Mouse (Mus musculus): ENCODE data around the gene Esrra.
"Not testable (repeated sequence)": the region's sequence is repeated elsewhere in the genome, so short reads cannot be mapped to it uniquely, and the experiment has no call there.

Gene Esrra

DNA sequence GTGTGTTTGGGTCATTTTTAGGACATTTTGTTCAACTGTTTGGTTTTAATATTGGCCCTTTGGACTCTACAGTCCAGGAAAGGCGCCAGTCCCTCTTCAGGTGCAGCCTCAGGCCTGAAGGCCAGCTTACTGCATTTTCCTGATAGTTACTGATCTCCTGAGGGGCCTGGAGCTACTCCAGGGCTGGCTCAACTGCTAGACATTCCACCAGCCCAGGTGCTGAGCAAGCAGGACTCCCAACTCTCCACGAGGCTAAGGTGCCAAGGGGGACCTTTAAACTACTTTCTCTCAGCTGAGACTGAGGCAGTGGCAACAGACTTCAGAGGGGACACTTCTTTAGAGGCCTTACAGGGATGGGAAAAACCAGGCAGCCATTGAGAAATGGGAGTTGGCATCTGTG is 16.8 kb downstream of the Esrra start:
- no peak for DNase-seq (ENCODE audit: low read depth, low spot score)

DNA sequence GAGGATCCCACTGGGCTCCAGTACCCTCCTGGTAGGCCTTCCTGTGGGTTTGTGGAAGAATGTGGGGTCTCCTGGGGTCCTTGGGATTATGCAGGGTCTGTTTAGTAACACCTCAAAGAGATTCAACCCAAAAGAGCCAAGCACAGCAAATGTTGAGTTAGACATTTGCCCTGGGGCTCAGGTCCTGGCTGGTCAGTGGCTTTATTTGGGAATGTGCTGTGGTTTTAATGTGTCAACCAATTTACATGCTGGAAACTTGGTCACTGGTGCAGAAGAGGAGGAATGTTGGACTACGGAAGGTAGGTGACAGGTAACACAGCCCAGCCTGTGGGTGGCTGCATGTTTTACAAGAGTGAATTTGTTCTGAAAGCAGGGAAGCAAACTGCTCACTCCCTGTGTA is 18.6 kb downstream of the Esrra start:
- DNase-seq (ENCODE audit: low read depth, low spot score): no peak

DNA sequence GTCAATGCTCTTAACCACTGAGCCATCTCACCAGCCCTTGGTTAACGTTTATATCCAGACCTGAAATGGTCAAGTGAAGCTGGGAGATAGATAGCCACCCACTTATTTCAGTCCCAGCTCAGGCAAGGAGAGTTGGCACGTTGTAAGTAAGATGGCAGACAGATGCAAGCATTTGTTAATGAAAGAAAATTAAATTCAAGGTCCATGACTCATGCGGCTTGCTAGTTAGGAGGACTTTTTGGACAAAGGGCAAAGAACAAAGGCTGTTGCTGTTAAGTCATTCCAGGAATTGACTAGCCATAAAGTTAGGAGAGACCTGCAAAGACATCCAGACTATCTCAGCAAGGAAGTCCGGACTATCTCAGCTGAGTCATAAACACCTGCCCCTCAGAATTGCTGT is 22.0 kb downstream of the Esrra start:
- DNase-seq (ENCODE audit: low read depth, low spot score): no peak

DNA sequence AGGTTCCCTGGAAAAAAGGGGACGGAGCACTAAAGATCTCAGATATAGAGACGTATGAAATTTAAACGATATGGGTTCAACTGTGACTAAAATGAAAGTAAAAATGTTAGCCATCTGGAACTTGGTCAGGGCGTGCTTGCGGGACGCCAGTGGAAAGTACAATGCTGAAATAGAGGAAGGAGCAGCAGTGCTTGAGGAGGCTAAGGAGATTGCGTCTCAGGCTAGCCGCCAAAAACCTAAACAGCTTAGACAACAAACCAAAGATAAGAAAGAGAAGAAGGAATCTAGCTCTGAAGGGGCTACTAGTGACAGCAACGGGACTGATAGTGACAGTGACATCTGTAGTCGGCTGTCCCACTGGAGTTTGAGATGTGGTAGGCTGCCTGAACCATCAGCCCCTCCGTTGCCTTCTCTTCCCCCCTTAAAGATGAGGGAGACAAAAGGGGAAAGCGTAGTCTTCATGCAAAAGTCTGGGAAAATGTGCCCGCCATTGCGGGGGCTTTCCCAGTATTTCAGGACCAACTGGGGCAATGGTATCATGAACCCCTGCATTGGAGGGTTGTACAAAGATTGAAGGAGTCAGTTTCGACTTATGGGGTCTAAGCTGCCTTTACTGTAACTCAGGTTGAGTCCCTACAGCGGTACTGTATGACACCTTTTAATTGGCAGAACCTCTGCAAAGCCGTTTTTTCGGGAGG is 25.9 kb downstream of the Esrra start:
- DNase-seq (ENCODE audit: low read depth, low spot score): not testable (repeated sequence)

DNA sequence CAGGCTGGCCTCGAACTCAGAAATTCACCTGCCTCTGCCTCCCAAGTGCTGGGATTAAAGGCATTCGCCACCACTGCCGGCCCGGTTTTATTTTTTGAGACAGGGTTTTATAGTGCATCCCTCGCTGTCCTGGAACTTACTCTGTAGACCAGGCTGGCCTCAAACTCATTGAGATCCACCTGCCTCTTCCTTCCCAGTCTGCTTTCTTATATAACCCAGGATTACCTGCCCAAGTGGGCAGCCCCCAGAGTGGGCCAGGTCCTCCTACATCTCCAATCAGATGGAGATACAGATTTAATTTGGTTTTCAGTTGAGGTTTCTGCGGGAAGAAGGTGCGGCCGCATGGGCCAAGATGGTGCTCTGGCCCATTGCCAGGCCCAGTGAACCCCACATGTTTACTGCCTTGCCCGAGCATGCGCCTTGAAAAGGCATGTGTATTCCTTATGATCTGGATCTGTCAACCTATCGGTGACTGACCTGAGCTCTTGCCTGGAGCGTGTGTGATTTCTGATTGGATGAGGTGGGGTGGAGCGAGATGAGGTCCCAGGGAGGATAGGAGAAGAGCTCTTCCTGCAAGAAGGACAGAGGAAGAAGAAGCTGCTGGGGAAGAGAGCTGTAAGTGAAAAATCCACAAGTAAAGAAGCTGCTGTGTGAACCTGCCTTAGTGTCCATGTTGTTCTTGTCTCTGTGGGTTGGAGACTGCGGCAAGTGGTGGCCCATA is 27.7 kb downstream of the Esrra start:
- DNase-seq (ENCODE audit: low read depth, low spot score): no peak

DNA sequence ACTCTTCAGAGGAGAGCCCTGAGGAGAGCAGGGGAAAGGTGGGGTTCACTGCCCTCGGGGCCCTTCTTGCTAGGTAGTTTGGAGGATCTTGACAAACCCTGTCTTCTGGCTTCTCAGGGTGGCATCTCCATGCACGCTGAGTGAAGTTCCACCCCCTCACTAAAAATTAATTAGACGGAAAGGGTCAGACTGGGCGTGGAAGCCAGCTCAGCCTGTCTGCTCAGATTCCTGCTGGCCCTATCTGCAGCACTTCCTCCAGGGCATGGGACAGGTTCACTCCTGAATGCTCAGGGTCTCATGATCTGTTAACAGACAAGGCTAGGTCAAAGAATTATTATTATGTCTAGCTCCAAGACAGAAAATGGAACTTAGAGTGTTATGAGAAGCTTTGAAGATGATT is 29.1 kb downstream of the Esrra start:
- no peak for DNase-seq (ENCODE audit: low read depth, low spot score)

DNA sequence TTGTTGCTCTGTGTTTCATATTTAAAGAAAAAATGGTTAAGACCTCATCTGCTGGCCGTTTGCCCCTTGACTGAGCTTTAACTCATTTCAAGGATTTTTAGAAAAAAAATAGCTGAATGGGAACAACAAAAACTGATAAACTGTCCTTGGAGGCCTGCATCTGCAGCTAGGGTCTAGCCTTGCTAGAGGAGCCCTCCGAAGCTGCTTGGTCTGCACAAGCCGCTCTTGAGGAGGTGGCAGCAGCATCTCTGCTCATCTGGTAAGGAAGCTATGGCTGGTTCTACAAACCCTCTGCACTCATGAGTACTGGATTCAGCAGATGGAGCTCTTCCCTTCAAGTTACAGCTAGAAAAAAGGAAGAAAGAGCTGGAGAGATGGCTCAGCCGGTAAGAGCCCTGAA is 43.6 kb downstream of the Esrra start:
- no peak for DNase-seq (ENCODE audit: low read depth, low spot score)

DNA sequence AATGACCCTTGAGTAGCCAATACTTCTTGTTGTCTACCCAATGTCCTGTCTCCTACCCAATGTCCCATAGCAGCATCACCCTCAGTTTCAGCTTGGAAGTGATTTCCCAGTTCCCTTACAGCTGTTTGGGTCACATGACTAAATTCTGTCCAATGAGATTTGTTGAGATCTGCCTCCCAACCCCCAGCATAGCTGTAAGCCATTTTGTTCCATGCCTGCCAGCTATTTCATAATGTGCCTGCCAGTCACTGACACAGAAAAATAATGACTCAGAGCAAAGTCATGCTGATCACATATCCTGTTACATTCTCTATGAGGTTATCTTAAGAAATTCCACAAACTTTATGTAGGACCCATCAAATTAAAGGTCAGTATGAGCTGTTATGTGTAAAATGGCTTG is 44.8 kb downstream of the Esrra start:
- no peak for DNase-seq (ENCODE audit: low read depth, low spot score)

DNA sequence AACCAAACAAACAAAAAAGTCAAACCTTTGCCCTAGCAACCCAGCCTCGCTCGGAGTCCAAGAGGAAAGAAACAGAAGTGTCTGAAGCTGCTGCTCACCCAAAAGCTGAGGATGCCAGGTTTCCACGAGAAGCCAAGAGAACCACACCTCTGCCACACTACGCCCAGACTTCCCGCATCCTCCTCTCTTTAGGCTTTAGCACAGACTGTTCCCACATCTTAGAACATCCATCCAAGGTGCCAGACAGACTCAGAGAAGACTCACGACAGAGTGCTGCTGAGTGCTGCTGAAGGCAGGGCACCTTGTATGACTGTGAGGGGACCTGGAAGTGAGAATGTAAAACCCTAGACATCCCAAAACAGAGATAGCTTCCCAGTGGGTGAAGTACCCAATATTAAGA is 45.8 kb downstream of the Esrra start:
- DNase-seq (ENCODE audit: low read depth, low spot score): no peak

DNA sequence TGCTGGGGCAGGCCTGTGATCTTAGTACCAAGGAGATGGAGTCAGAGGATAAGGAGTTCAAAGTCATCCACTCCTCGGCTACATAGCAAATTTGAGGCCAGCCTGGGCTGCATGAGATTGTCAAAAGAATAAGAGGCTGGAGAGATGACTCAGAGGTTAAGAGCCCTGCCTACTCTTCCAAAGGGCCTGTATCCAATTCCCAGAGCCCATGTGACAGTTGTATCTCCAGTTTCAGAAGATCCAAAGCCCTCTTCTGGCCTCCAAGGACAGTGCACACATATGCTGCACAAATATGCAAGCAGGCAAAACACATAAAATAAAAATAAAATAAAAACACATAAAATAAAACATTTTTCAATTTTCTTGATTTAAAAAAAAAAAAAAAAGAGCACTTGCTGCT is 47.4 kb downstream of the Esrra start:
- DNase-seq (ENCODE audit: low read depth, low spot score): no peak

DNA sequence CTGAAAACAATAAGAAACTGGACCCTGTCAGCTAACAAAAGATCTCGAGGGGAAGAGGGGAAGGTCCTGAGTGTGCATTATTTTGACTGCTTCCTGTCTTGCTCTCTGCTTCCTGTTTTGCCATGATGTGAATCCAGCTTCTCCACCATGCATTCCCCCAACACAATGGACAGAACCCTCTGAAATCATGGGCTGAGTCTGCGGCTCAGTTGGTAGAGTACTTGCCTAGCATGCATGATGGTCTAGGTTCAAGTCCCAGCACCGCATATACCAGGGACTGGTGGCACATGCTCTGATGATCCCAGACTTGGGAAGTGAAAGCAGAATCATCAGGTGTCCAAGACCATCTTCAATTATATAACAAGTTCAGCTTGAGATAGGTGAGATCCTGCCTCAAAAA is 48.9 kb downstream of the Esrra start:
- no peak for DNase-seq (ENCODE audit: low read depth, low spot score)

DNA sequence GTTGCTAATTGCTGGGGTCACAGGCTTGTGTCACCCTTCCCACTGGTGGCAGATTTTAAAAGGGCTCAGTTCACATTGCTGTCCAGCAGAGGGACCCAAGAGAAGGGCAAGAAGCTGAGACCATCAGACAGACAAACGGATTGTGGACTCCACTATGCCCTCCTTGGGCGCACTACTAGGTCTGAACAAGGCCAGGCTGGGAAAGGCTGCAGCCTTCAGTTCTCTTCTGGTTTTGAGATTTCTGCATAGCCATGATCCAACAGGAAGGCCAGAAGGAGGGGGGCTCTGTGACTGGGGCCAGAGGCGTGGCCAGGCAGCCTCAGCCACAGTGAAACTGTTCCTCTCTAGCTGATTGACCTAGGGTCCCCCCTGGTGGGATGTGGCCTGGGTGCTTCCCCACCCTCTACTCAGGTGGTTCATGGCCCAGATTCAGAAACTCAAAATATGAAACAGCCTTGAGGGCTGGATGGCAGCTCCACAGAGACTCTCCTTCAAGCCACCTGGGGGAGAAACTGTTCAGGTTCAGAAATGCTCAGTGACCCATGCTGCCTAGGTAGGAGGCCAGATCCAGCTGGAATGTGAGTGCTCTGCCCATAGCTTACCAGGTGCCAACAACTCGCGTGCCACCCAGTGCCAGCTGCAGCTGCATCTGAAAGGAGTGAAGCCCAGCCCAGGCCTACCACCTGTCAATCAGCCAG is 49.9 kb downstream of the Esrra start:
- peak; percentile 77 for DNase-seq (ENCODE audit: low read depth, low spot score)

DNA sequence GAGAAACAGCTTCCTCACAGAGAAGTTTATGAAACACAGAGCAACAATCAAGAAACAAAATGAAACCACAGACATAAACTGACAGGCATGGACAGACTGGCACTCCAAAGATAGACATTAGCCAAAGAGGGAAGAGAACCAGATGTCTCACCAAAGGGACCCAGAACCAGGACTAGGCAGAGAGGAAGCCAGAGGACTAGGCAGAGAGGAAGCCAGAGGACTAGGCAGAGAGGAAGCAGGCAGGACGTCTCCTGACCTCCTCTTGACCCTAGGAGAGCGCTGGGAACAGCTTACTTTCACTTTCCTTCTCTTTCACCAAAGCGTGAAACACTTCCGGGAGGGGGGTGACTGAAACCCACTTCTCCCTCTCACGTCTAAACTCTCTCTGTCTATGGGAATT is 52.3 kb downstream of the Esrra start:
- DNase-seq (ENCODE audit: low read depth, low spot score): no peak

DNA sequence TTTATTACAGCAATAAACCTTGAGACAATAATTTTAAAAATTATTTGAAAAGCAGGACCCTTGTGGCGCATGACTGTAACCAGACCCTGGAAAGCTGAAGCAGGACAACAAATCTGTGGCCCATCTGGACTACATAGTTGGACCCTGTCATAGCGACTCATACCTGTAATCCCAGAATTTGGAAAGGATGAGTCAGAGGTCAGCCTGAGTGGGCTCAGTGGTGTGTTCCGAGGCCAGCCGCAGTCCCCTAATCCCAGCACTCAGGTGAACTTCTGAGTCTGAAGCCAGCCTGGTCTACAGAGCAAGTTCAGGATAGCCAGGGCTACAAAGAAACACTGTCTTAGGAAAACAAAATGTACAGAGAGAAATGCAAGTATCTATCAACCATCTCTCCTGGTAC is 60.2 kb downstream of the Esrra start:
- no peak for DNase-seq (ENCODE audit: low read depth, low spot score)

All from ZHBTc4 (cell line).